Mouse (Mus musculus) embryonic facial prominence, embryonic 13.5 days (tissue): Measurements from ENCODE around the gene Gm21731. TPM values are rescaled to one million over a fixed set of nuclear protein-coding genes. Genes with fewer than 3 reads are reported as not detected.
"Not testable (repeated sequence)": the region's sequence is repeated elsewhere in the genome, so short reads cannot be mapped to it uniquely, and the experiment has no call there.

Experiments used
- ATAC-seq: fragments of 200-750 bp; cut with Nextera tagmentation; 2 replicates; pipeline ENCODE4 v1.8.0; 2017; ENCODE audit warnings: low read depth; ENCODE audit not compliant: insufficient number of reproducible peaks, insufficient read depth, low FRiP score, low TSS enrichment
- H3K27ac ChIP-seq: fragments of 300-500 bp; sonication (generic); 2 replicates; pipeline ENCODE4 v1.5.1; 2015; ENCODE audit warnings: moderate library complexity, mild to moderate bottlenecking, inconsistent platforms
- H3K27me3 ChIP-seq: fragments of 300-500 bp; sonication (generic); 2 replicates; pipeline ENCODE4 v1.6.1; 2015; ENCODE audit warnings: mild to moderate bottlenecking, inconsistent platforms
- H3K36me3 ChIP-seq: fragments of 300-500 bp; sonication (generic); 2 replicates; pipeline ENCODE4 v1.6.1; 2015; ENCODE audit warnings: mild to moderate bottlenecking, inconsistent platforms
- H3K4me1 ChIP-seq: fragments of 300-500 bp; sonication (generic); 2 replicates; pipeline ENCODE4 v1.6.1; 2015; ENCODE audit warnings: inconsistent platforms
- H3K4me2 ChIP-seq: fragments of 300-500 bp; sonication (generic); 2 replicates; pipeline ENCODE4 v1.6.1; 2015; ENCODE audit warnings: moderate library complexity, mild to moderate bottlenecking, inconsistent platforms
- H3K4me3 ChIP-seq: fragments of 300-500 bp; sonication (generic); 2 replicates; pipeline ENCODE4 v1.5.1; 2015; ENCODE audit warnings: mild to moderate bottlenecking, inconsistent platforms
- H3K9ac ChIP-seq: fragments of 300-500 bp; sonication (generic); 2 replicates; pipeline ENCODE4 v1.6.1; 2015; ENCODE audit warnings: mild to moderate bottlenecking, inconsistent platforms
- H3K9me3 ChIP-seq: fragments of 300-500 bp; sonication (generic); 2 replicates; pipeline ENCODE4 v1.6.1; 2016; ENCODE audit warnings: inconsistent platforms
- WGBS: fragments of 180-500 bp; shearing (Covaris S2); methylation state at CpG from one replicate; pipeline ENCODE4 v1.1.7; 2015; ENCODE audit warnings: mixed read lengths; 5-methylcytosine and 5-hydroxymethylcytosine counted together
- polyA plus RNA-seq: library from polyadenylated mRNA; unstranded; fragments of >200 nt; fragmentation: Nextera tagmentation; extraction: Ambion mirVana; gene quantifications from 2 replicates; pipeline ENCODE4 v1.2.1, GENCODE M21; 2015

Gm21731 gene
- polyA plus RNA-seq, 1 experiment from 2014 or later = not detected

DNA sequence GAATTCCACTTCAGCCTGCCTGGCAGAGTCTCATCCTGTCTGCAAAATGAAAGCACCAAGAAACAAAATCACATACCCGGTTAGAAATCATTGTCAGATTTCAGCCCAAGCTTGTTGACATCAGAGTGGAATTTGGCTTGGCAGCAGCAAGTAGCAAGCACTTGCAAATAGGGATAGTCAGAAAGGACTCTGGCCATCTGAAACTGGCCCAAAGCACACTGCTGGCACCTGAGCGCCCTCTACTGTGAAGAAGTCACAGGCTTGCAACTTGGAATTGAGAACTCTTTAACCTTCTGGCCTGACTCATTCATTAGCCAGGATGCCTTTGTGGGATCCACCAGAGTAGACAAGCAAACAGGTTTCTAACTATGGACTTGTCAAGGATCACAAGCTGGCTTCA lies 38.9 kb downstream of the Gm21731 start:
- H3K27me3 ChIP-seq, H3K27ac ChIP-seq, ATAC-seq, H3K4me2 ChIP-seq, H3K9ac ChIP-seq, H3K4me1 ChIP-seq, H3K36me3 ChIP-seq, H3K4me3 ChIP-seq, H3K9me3 ChIP-seq: not testable (repeated sequence)
- 23% methylated on average over 2 of the region's 2 CpGs for WGBS

GRCm38 (mm10) chr13:120278784-120279183 lies 39.9 kb downstream of the Gm21731 start:
- no peak overlapping the region for H3K4me2 ChIP-seq
- H3K4me1 ChIP-seq = no peaks in the 10 kb centered on the region
- H3K4me3 ChIP-seq = no peak overlapping the region
- WGBS = 90% methylated on average over 9 of the region's 9 CpGs
- ATAC-seq = no peak
- no peak overlapping the region for H3K27ac ChIP-seq
- no peaks in the 10 kb centered on the region for H3K27me3 ChIP-seq
- no peaks in the 10 kb centered on the region for H3K36me3 ChIP-seq
- H3K9me3 ChIP-seq = no peaks in the 10 kb centered on the region
- H3K9ac ChIP-seq = no peak overlapping the region

Other genes starting within 250 kb of the Gm21731 start
- gene Gm36079, start 212.1 kb upstream of the Gm21731 start, polyA plus RNA-seq = not detected in 2 replicates
- gene Gm21188, start 186.9 kb upstream of the Gm21731 start, polyA plus RNA-seq = not detected in 2 replicates
- gene Gm20767, start 98.9 kb upstream of the Gm21731 start, polyA plus RNA-seq = not detected in 2 replicates
- not detected in 2 replicates for gene Gm21818, start 66.7 kb upstream of the Gm21731 start, polyA plus RNA-seq
- gene Gm21762, start 23.2 kb upstream of the Gm21731 start, polyA plus RNA-seq = not detected in 2 replicates
- gene AF067061, start 24.0 kb downstream of the Gm21731 start, polyA plus RNA-seq = not detected in 2 replicates
- gene BC147527, start 61.3 kb downstream of the Gm21731 start, polyA plus RNA-seq = 0.42 TPM in 1 of 2 replicates, not detected in the other
- not detected in 2 replicates for gene Tcstv3, start 77.8 kb downstream of the Gm21731 start, polyA plus RNA-seq